Mouse (Mus musculus) CH12.LX (cell line): ENCODE measurements at regions not wholly inside any gene's neighbourhood (a gene's known extent, or its start where the extent isn't known, plus 50 kb on each side); places are given as distances from the start of the nearest gene placed in this dataset.
A peak's percentile ranks its signal among the peaks of the same experiment; 100 is the strongest.

Source experiments
- DNase-seq: peaks from one replicate; pipeline ENCODE4 v3.0.0-alpha.2; 2013; ENCODE audit errors: extremely low read depth
- H3K27ac ChIP-seq: 2 replicates; pipeline ENCODE4 v1.5.1; 2012; ENCODE audit warnings: low read depth, mild to moderate bottlenecking, control low read depth, moderate library complexity; ENCODE audit not compliant: insufficient read depth
- H3K27me3 ChIP-seq: replicated peaks from 2 replicates; pipeline ENCODE3; 2012; ENCODE audit warnings: inconsistent platforms
- H3K36me3 ChIP-seq, 2 experiments: replicated peaks in 1 of 2; 2 replicates each; pipeline versions ENCODE3 to v1.6.1; 2012; ENCODE audit warnings: inconsistent platforms in 1 of 2, low read length in 1 of 2, mild to moderate bottlenecking in 1 of 2, mixed read lengths in 1 of 2, moderate library complexity in 1 of 2; ENCODE audit not compliant: control insufficient read depth in 1 of 2, insufficient read depth in 1 of 2
- H3K4me1 ChIP-seq, 2 experiments: 2 replicates each; pipeline ENCODE4 v1.6.1; 2012; ENCODE audit warnings: inconsistent platforms in 1 of 2, moderate library complexity in 1 of 2; ENCODE audit not compliant: insufficient read depth in 2 of 2, control insufficient read depth in 1 of 2
- H3K4me2 ChIP-seq: 2 replicates; pipeline ENCODE4 v1.6.1; 2012; ENCODE audit warnings: low read depth, mild to moderate bottlenecking, control low read depth; ENCODE audit not compliant: poor library complexity, insufficient read depth, severe bottlenecking
- H3K4me3 ChIP-seq, 3 experiments: fragments of 150-350 bp in 1 of 3; sonication (generic) in 1 of 3; replicated peaks in 1 of 3; 2 replicates each; pipeline versions ENCODE3 to v1.5.1; 2011 to 2012; ENCODE audit warnings: low read depth in 2 of 3, low read length in 2 of 3, mild to moderate bottlenecking in 2 of 3, moderate library complexity in 2 of 3, control low read depth in 1 of 3, improper control_type of control experiment in 1 of 3, inconsistent platforms in 1 of 3, mixed read lengths in 1 of 3; ENCODE audit not compliant: poor library complexity in 1 of 3
- H3K79me2 ChIP-seq: replicated peaks from 2 replicates; pipeline ENCODE4 v1.6.1; 2012; ENCODE audit warnings: mild to moderate bottlenecking, moderate library complexity; ENCODE audit not compliant: control insufficient read depth, poor library complexity, insufficient read depth, severe bottlenecking; ENCODE audit errors: extremely low read depth
- H3K9ac ChIP-seq: 2 replicates; pipeline ENCODE4 v1.6.1; 2012; ENCODE audit warnings: low read depth, mild to moderate bottlenecking, control low read depth, moderate library complexity; ENCODE audit not compliant: insufficient read depth
- H3K9me3 ChIP-seq: replicated peaks from 2 replicates; pipeline ENCODE3; 2012; ENCODE audit warnings: low read length, inconsistent platforms, mixed read lengths
- BHLHE40 ChIP-seq: IDR thresholded peaks from 2 replicates; pipeline ENCODE4 v1.6.1; 2011; ENCODE audit warnings: mild to moderate bottlenecking, low read depth, low read length, improper control_type of control experiment
- CHD1 ChIP-seq: IDR thresholded peaks from 2 replicates; pipeline ENCODE4 v1.6.1; 2012; ENCODE audit warnings: low read depth, low read length, improper control_type of control experiment, inconsistent platforms
- CHD2 ChIP-seq: IDR thresholded peaks from 2 replicates; pipeline ENCODE4 v1.6.1; 2011; ENCODE audit warnings: low read length, improper control_type of control experiment
- CTCF ChIP-seq, 2 experiments: IDR thresholded peaks in 1 of 2; conservative IDR thresholded peaks in 1 of 2; 2 replicates each; pipeline ENCODE4 v1.5.1; 2011 to 2012; ENCODE audit warnings: low read depth in 2 of 2, low read length in 2 of 2, improper control_type of control experiment in 1 of 2, inconsistent platforms in 1 of 2, mild to moderate bottlenecking in 1 of 2, moderate library complexity in 1 of 2
- E2F4 ChIP-seq: IDR thresholded peaks from 2 replicates; pipeline ENCODE4 v1.6.1; 2011; ENCODE audit warnings: low read depth, low read length, improper control_type of control experiment; ENCODE audit not compliant: insufficient replicate concordance
- ELF1 ChIP-seq: IDR thresholded peaks from 2 replicates; pipeline ENCODE4 v1.6.1; 2014; ENCODE audit warnings: low read depth, mild to moderate bottlenecking, inconsistent platforms, low read length, improper control_type of control experiment
- EP300 ChIP-seq: IDR thresholded peaks from 2 replicates; pipeline ENCODE4 v1.6.1; 2011; ENCODE audit warnings: low read length, improper control_type of control experiment
- ETS1 ChIP-seq: conservative IDR thresholded peaks from 2 replicates; pipeline ENCODE4 v1.6.1; 2012; ENCODE audit warnings: low read depth, mild to moderate bottlenecking, inconsistent platforms, low read length, improper control_type of control experiment, moderate library complexity
- GABPA ChIP-seq: IDR thresholded peaks from 2 replicates; pipeline ENCODE4 v1.6.1; 2012; ENCODE audit warnings: low read depth, low read length, improper control_type of control experiment, inconsistent platforms; ENCODE audit not compliant: insufficient replicate concordance
- HCFC1 ChIP-seq: IDR thresholded peaks from 2 replicates; pipeline ENCODE4 v1.6.1; 2012; ENCODE audit warnings: low read depth, mild to moderate bottlenecking, inconsistent platforms, low read length, improper control_type of control experiment
- IRF4 ChIP-seq: IDR thresholded peaks from 2 replicates; pipeline ENCODE4 v1.6.1; 2014; ENCODE audit warnings: low read depth, mild to moderate bottlenecking, inconsistent platforms, low read length, improper control_type of control experiment
- JUN ChIP-seq: IDR thresholded peaks from 2 replicates; pipeline ENCODE4 v1.6.1; 2011; ENCODE audit warnings: low read depth, mild to moderate bottlenecking, low read length, improper control_type of control experiment, moderate library complexity; ENCODE audit not compliant: insufficient read depth
- JUND ChIP-seq: conservative IDR thresholded peaks from 2 replicates; pipeline ENCODE4 v1.6.1; 2011; ENCODE audit warnings: low read depth, low read length, improper control_type of control experiment
- KAT2A ChIP-seq: IDR thresholded peaks from 2 replicates; pipeline ENCODE4 v1.6.1; 2012; ENCODE audit warnings: low read length, improper control_type of control experiment, inconsistent platforms; ENCODE audit not compliant: insufficient replicate concordance
- MAFK ChIP-seq: IDR thresholded peaks from 2 replicates; pipeline ENCODE4 v1.6.1; 2011; ENCODE audit warnings: low read length, improper control_type of control experiment; ENCODE audit not compliant: insufficient replicate concordance
- MAX ChIP-seq: IDR thresholded peaks from 2 replicates; pipeline ENCODE4 v1.6.1; 2011; ENCODE audit warnings: low read length, improper control_type of control experiment
- MAZ ChIP-seq: IDR thresholded peaks from 2 replicates; pipeline ENCODE4 v1.6.1; 2012; ENCODE audit warnings: low read depth, mild to moderate bottlenecking, inconsistent platforms, low read length, improper control_type of control experiment, moderate library complexity
- MEF2A ChIP-seq: IDR thresholded peaks from 2 replicates; pipeline ENCODE4 v1.6.1; 2014; ENCODE audit warnings: low read depth, mild to moderate bottlenecking, inconsistent platforms, low read length, improper control_type of control experiment, borderline replicate concordance
- MXI1 ChIP-seq: IDR thresholded peaks from 2 replicates; pipeline ENCODE4 v1.6.1; 2011; ENCODE audit warnings: mild to moderate bottlenecking, low read depth, low read length, improper control_type of control experiment
- MYC ChIP-seq: IDR thresholded peaks from 2 replicates; pipeline ENCODE4 v1.6.1; 2011; ENCODE audit warnings: low read depth, mild to moderate bottlenecking, improper control_type of control experiment, low read length
- PAX5 ChIP-seq: IDR thresholded peaks from 2 replicates; pipeline ENCODE4 v1.6.1; 2012; ENCODE audit warnings: low read length, inconsistent platforms, mixed read lengths
- POLR2A ChIP-seq: IDR thresholded peaks from 2 replicates; pipeline ENCODE4 v1.6.1; 2011; ENCODE audit warnings: low read depth, mild to moderate bottlenecking, improper control_type of control experiment, low read length
- RCOR1 ChIP-seq: conservative IDR thresholded peaks from 2 replicates; pipeline ENCODE4 v1.6.1; 2012; ENCODE audit warnings: low read depth, mild to moderate bottlenecking, inconsistent platforms, low read length, improper control_type of control experiment
- SIN3A ChIP-seq: IDR thresholded peaks from 2 replicates; pipeline ENCODE4 v1.6.1; 2012; ENCODE audit warnings: low read length, improper control_type of control experiment, inconsistent platforms
- SMC3 ChIP-seq: IDR thresholded peaks from 2 replicates; pipeline ENCODE4 v1.6.1; 2011; ENCODE audit warnings: low read depth, low read length, improper control_type of control experiment
- TBP ChIP-seq: conservative IDR thresholded peaks from 2 replicates; pipeline ENCODE4 v1.6.1; 2011; ENCODE audit warnings: low read depth, low read length, improper control_type of control experiment
- TCF12 ChIP-seq: IDR thresholded peaks from 2 replicates; pipeline ENCODE4 v1.6.1; 2014; ENCODE audit warnings: low read depth, mild to moderate bottlenecking, inconsistent platforms, low read length, improper control_type of control experiment
- UBTF ChIP-seq: IDR thresholded peaks from 2 replicates; pipeline ENCODE4 v1.6.1; 2012; ENCODE audit warnings: low read depth, mild to moderate bottlenecking, inconsistent platforms, low read length, improper control_type of control experiment, moderate library complexity
- USF1 ChIP-seq: IDR thresholded peaks from 2 replicates; pipeline ENCODE4 v1.6.1; 2014; ENCODE audit warnings: low read depth, mild to moderate bottlenecking, inconsistent platforms, low read length, improper control_type of control experiment
- USF2 ChIP-seq: conservative IDR thresholded peaks from 2 replicates; pipeline ENCODE4 v1.6.1; 2011; ENCODE audit warnings: low read depth, low read length, improper control_type of control experiment
- ZC3H11A ChIP-seq: IDR thresholded peaks from 2 replicates; pipeline ENCODE4 v1.6.1; 2012; ENCODE audit warnings: low read depth, mild to moderate bottlenecking, inconsistent platforms, low read length, improper control_type of control experiment
- ZKSCAN1 ChIP-seq: IDR thresholded peaks from 2 replicates; pipeline ENCODE4 v1.6.1; 2012; ENCODE audit warnings: low read depth, inconsistent platforms, low read length, improper control_type of control experiment, borderline replicate concordance
- ZNF384 ChIP-seq: IDR thresholded peaks from 2 replicates; pipeline ENCODE4 v1.6.1; 2012; ENCODE audit warnings: low read depth, low read length, improper control_type of control experiment, inconsistent platforms
- dilution Hi-C: fragments of 300-500 bp; cut with MboI; formaldehyde crosslinking; loops from 2 replicates; pipeline ENCODE4 v1.14.3; 2020; ENCODE audit warnings: low sequenced_read_pairs; ENCODE audit not compliant: extremely low pct_unique_long_range_greater_than_20kb, extremely low pct_ligation_motif_present
- in situ Hi-C: fragments of 300-500 bp; cut with MboI; formaldehyde crosslinking; loops from 3 replicates; pipeline ENCODE4 v1.14.3; 2019; ENCODE audit warnings: low sequenced_read_pairs, low pct_ligation_motif_present, low pct_unique_long_range_greater_than_20kb, mixed read lengths

GRCm38 (mm10) chr10:66955430-66955829 is 140.5 kb upstream of the Jmjd1c start (continued):
- TF ChIP-seq PAX5: no peak
- TF ChIP-seq TBP: peak; percentile 71; the same call in 1 of the 2 replicates
- TF ChIP-seq UBTF: no peak
- TF ChIP-seq TCF12: peak; percentile 95
- TF ChIP-seq JUN: peak; percentile 93
- no peak for TF ChIP-seq ZC3H11A
- TF ChIP-seq USF1: no peak
- peak; percentile 96 for TF ChIP-seq ETS1
- no peak for TF ChIP-seq ZKSCAN1
- TF ChIP-seq CHD2: peak; percentile 74
- no peak for TF ChIP-seq RCOR1
- TF ChIP-seq JUND: peak; percentile 94
- no peak for TF ChIP-seq CTCF (conservative IDR thresholded peaks at IDR 0.05 in 1 of 2, IDR thresholded peaks at IDR 0.05 in 1 of 2; ENCODE audit: low read depth in 2 of 2, low read length in 2 of 2)
- TF ChIP-seq BHLHE40: peak; percentile 91
- TF ChIP-seq HCFC1: no peak
- TF ChIP-seq POLR2A: 0 out of 2 replicates have a peak, but pooled peaks have one; percentile 26
- peak; percentile 100 for TF ChIP-seq IRF4
- peak; percentile 6; the same call in 1 of the 2 replicates for TF ChIP-seq SMC3
- TF ChIP-seq GABPA: no peak

- Histone ChIP-seq H3K9me3 (peaks cover 8% of the 10 kb centered on the region), H3K79me2 (no peaks in the 10 kb centered on the region), H3K27me3 (no peaks in the 10 kb centered on the region), H3K9ac (peak overlapping the region; percentile 68), H3K4me2 (peak overlapping the region; percentile 95), H3K4me3 (peak overlapping the region in 1 of 3 experiments; percentile 39), H3K27ac (peak overlapping the region; percentile 100)
- in situ Hi-C loops: no loop called here
- DNase-seq: peak; percentile 79
- dilution Hi-C loops: no loop called here
- no peak for TF ChIP-seq HCFC1
- TF ChIP-seq IRF4: peak; percentile 89
- TF ChIP-seq EP300: peak; percentile 84
- TF ChIP-seq USF1: peak; percentile 69
- no peak for TF ChIP-seq E2F4
- peak; percentile 90 for TF ChIP-seq ZNF384
- TF ChIP-seq SIN3A: peak; percentile 84; the same call in 1 of the 2 replicates
- peak; percentile 46; the same call in 1 of the 2 replicates for TF ChIP-seq CHD2
- TF ChIP-seq SMC3: peak; percentile 29
- 0 out of 2 replicates have a peak, but pooled peaks have one; percentile 27 for TF ChIP-seq KAT2A
- TF ChIP-seq MAX: peak; percentile 87
- peak; percentile 52; the same call in 1 of the 2 replicates for TF ChIP-seq MAFK
- TF ChIP-seq CHD1: 0 out of 2 replicates have a peak, but pooled peaks have one; percentile 3
- peak; percentile 89; the same call in 1 of the 2 replicates for TF ChIP-seq MYC
- TF ChIP-seq MEF2A: peak; percentile 86
- TF ChIP-seq JUND: no peak; the same call in 1 of the 2 replicates
- TF ChIP-seq ETS1: peak; percentile 81
- peak; percentile 84 for TF ChIP-seq BHLHE40
- TF ChIP-seq POLR2A: peak; percentile 39; the same call in 1 of the 2 replicates
- TF ChIP-seq MAZ: 0 out of 2 replicates have a peak, but pooled peaks have one; percentile 42
- no peak for TF ChIP-seq ZC3H11A
- TF ChIP-seq USF2: peak; percentile 81
- 0 out of 2 replicates have a peak, but pooled peaks have one; percentile 62 for TF ChIP-seq TBP
- peak; percentile 49; the same call in 1 of the 2 replicates for TF ChIP-seq RCOR1
- TF ChIP-seq ZKSCAN1: no peak
- peak; percentile 18; the same call in 1 of the 2 replicates for TF ChIP-seq MXI1
- TF ChIP-seq JUN: no peak; the same call in 1 of the 2 replicates
- TF ChIP-seq TCF12: peak; percentile 82
- TF ChIP-seq ELF1: 0 out of 2 replicates have a peak, but pooled peaks have one; percentile 16
- TF ChIP-seq GABPA: no peak
- TF ChIP-seq, all 38 proteins: peak for 23
- Histone ChIP-seq H3K36me3 (no peaks in the 10 kb centered on the region), H3K4me1 (peaks cover 13 to 54% of the 10 kb centered on the region in 2 experiments)
Observed at GRCm38 (mm10) chr10:66956619-66957018, 139.3 kb upstream of the Jmjd1c start.
